Mouse (Mus musculus) heart, embryonic 15.5 days (tissue): Measurements from ENCODE around the gene Slc35b3. TPM values are rescaled to one million over a fixed set of nuclear protein-coding genes. Genes with fewer than 3 reads are reported as not detected.

ENCODE experiments used
- ATAC-seq: fragments of 200-750 bp; cut with Nextera tagmentation; replicated peaks from 2 replicates; pipeline ENCODE4 v1.8.0; 2017; ENCODE audit warnings: low read depth, moderate TSS enrichment; ENCODE audit not compliant: insufficient number of reproducible peaks, insufficient read depth, low FRiP score
- H3K27ac ChIP-seq: fragments of 300-500 bp; sonication (generic); 2 replicates; pipeline ENCODE4 v1.5.1; 2015; ENCODE audit warnings: mild to moderate bottlenecking, inconsistent platforms
- H3K27me3 ChIP-seq: fragments of 300-500 bp; sonication (generic); 2 replicates; pipeline ENCODE4 v1.6.1; 2015; ENCODE audit warnings: inconsistent platforms
- H3K36me3 ChIP-seq: fragments of 300-500 bp; sonication (generic); 2 replicates; pipeline ENCODE4 v1.6.1; 2015; ENCODE audit warnings: mild to moderate bottlenecking, inconsistent platforms
- H3K4me1 ChIP-seq: fragments of 300-500 bp; sonication (generic); replicated peaks from 2 replicates; pipeline ENCODE4 v1.6.1; 2015; ENCODE audit warnings: inconsistent platforms
- H3K4me2 ChIP-seq: fragments of 300-500 bp; sonication (generic); 2 replicates; pipeline ENCODE4 v1.6.1; 2015; ENCODE audit warnings: inconsistent platforms, mild to moderate bottlenecking, moderate library complexity
- H3K4me3 ChIP-seq: fragments of 300-500 bp; sonication (generic); 2 replicates; pipeline ENCODE4 v1.5.1; 2015; ENCODE audit warnings: mild to moderate bottlenecking, inconsistent platforms
- H3K9ac ChIP-seq: fragments of 300-500 bp; sonication (generic); 2 replicates; pipeline ENCODE4 v1.6.1; 2015; ENCODE audit warnings: mild to moderate bottlenecking, inconsistent platforms
- H3K9me3 ChIP-seq: fragments of 300-500 bp; sonication (generic); replicated peaks from 2 replicates; pipeline ENCODE4 v1.6.1; 2016; ENCODE audit warnings: inconsistent platforms
- WGBS: fragments of 180-500 bp; shearing (Covaris S2); methylation state at CpG from one replicate; pipeline ENCODE4 v1.1.7; 2015; ENCODE audit warnings: mixed read lengths; 5-methylcytosine and 5-hydroxymethylcytosine counted together
- polyA plus RNA-seq: library from polyadenylated mRNA; unstranded; fragments of >200 nt; fragmentation: Nextera tagmentation; extraction: Ambion mirVana; gene quantifications from 2 replicates; pipeline ENCODE4 v1.2.1, GENCODE M21; 2015

The Slc35b3 gene
- polyA plus RNA-seq, result 20.6 and 22.7 TPM in 2 replicates

DNA sequence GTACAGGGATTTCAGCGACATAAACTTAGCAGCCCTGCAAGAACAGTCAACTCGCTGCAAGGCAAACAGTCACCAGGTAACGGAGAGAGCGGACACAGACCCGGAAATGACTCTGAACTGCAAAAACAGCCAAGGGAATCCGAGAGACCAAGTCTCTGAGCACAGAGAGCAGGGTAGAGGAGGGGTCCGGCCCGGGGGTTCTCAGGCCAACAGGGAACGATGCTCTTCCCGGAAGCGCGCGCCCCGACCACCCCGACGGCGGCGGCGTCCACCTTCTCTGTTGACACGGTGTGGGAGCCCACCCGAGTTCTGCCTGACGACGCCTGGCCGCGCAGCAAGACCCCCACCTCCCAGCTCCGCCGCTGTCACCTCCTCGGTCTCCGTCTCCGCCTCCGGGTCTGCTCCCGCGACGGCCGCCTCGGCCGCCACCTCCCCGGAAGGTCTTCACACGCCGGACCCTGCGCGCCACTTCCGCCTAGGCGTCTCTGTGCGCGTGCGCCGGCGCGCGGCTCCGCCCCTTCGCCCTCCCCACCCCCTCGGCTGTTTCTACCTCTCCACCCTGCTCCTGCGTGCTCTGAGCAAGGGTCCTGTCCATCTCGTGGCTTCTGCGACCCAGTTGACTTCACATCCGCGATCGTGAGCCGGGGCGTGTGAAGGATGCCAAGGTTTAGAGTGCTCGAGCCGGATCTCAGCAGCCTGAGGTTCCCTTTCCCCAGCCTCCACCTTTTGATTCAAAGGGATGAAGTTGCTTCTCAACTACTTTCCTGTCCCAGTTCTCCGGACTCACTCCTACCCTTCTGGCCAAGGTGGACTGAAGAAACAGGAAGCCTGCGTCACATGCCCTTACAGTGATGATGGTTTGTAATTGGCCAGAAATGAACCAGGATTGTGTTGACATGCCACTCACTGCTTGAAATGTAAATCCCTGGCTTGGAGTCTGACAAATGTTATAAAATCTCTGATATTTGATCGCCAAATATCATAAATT, at the start of gene Slc35b3:
Gene Slc35b3 (minus strand): TSS at position 813 of the 988 bp plus-strand sequence.
- no peaks in the 10 kb centered on the region for H3K9me3 ChIP-seq
- ATAC-seq, result peak; percentile 94
- H3K27me3 ChIP-seq, result no peaks in the 10 kb centered on the region
- 1% methylated on average over 67 of the region's 67 CpGs for WGBS
- H3K36me3 ChIP-seq, result peaks cover 5% of the 10 kb centered on the region; the same call in 1 of the 2 replicates
- H3K9ac ChIP-seq, result peak within 1 kb of the TSS; percentile 82
- peaks cover 14% of the 10 kb centered on the region for H3K4me1 ChIP-seq
- peak within 1 kb of the TSS; percentile 85 for H3K4me2 ChIP-seq
- H3K4me3 ChIP-seq, result peak within 1 kb of the TSS; percentile 95
- H3K27ac ChIP-seq, result peak within 1 kb of the TSS; percentile 84

DNA sequence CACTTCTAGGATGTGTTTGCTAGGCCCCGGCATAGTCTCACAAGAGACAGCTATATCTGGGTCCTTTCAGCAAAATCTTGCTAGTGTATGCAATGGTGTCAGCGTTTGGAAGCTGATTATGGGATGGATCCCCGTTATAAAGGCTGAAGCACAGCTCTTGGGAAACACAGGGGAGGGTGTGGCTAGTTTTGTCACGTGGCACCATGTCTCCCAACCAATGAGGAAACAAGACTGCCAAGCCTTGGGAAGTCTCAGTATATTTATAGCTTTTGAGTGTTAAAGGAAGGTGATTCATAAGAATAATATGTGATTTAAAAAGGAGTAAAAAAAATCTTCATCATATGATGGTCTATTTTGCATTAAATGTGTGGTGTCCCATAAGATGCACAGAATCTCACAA, 49.6 kb upstream of the Slc35b3 start:
- H3K9me3 ChIP-seq, result no peaks in the 10 kb centered on the region
- no peaks in the 10 kb centered on the region for H3K36me3 ChIP-seq
- H3K27ac ChIP-seq, result no peak overlapping the region
- no peaks in the 10 kb centered on the region for H3K27me3 ChIP-seq
- H3K4me1 ChIP-seq, result peaks cover 5% of the 10 kb centered on the region
- H3K4me2 ChIP-seq, result no peak overlapping the region
- no peak overlapping the region for H3K4me3 ChIP-seq
- no peak overlapping the region for H3K9ac ChIP-seq
- WGBS, result 62% methylated on average over 4 of the region's 4 CpGs
- ATAC-seq, result no peak

DNA sequence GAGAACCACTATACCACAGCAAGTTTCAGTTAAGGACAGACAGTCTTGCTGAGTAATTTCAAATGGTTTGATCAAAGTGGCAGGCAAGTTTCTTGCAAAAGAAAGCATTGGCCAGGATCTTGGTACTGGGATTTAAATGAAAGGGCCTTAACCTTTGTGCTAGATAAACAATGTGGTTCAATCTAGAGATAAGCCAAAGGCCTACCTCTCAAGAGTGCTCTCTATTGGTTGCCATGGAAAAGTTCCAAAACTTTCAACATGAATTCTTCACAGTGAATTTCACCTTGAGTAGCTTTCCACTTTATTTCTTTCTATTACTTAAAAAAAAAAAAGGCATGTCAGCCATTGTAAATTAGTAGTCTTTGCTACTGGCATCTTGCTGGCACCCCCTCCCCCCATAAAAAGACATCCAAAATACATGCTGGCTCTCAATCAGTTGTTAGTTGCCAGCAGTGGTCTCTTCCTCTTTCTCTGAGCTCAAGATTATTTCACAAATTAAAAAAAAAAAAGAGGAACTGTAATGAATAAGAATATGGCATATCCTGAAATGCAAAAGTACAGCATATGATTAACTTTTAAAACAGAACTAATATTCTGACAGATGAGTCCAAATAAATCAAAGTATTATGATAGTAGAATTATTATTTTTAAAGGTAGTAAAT, 42.6 kb upstream of the Slc35b3 start:
- Histone ChIP-seq H3K27ac (no peak overlapping the region), H3K9ac (no peak overlapping the region), H3K36me3 (no peaks in the 10 kb centered on the region), H3K4me3 (no peak overlapping the region), H3K9me3 (no peaks in the 10 kb centered on the region), H3K4me1 (no peaks in the 10 kb centered on the region; the same call in 1 of the 2 replicates), H3K27me3 (no peaks in the 10 kb centered on the region), H3K4me2 (no peak overlapping the region)
- ATAC-seq, result no peak

DNA sequence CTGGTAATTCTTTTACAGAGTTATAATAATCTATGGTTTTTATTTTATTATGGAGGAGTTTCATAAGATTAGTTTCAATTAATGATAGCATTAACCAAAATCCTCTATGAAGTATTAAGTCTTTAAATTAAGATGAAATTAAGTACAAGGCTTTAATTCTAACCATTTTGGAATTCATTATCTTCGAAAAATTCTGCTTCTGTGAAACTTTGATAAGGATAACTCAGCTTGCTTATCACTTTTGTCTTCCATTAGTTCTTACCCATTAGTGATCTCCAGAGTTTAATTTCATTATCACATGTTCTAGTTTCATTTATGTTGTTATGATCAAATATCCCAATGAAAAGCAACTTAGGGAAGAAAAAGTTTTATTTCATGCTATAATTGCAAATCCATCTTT, 41.7 kb upstream of the Slc35b3 start:
- Histone ChIP-seq H3K36me3 (no peaks in the 10 kb centered on the region), H3K4me3 (no peak overlapping the region), H3K9me3 (no peaks in the 10 kb centered on the region), H3K27ac (no peak overlapping the region), H3K4me1 (no peaks in the 10 kb centered on the region; the same call in 1 of the 2 replicates), H3K9ac (no peak overlapping the region), H3K27me3 (no peaks in the 10 kb centered on the region), H3K4me2 (no peak overlapping the region)
- ATAC-seq, result no peak
- 75% methylated on average over 1 of the region's 1 CpGs for WGBS

DNA sequence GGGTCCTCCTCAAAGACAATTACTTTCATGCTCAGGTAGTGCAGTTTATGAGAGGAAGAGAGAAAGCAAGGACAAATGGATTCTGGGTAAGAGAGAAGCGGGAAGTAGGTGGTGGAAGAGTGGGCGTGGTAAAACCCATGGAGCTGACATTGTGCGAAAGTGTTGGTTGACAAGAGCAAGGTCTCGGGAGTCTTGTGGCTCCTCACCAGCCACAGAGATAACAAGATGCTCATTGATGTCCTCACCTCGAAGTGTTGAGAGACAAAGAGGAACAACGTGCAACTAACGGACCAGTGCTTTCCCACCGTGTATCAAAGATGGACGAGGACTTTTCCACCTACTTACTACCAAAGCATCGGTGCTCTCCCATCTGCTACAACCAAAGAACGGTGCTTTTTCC, 40.8 kb upstream of the Slc35b3 start:
- WGBS, result 37% methylated on average over 11 of the region's 11 CpGs
- Histone ChIP-seq H3K4me3 (no peak overlapping the region), H3K4me1 (no peaks in the 10 kb centered on the region; the same call in 1 of the 2 replicates), H3K27ac (no peak overlapping the region), H3K4me2 (no peak overlapping the region), H3K9ac (no peak overlapping the region), H3K27me3 (no peaks in the 10 kb centered on the region), H3K36me3 (no peaks in the 10 kb centered on the region), H3K9me3 (no peaks in the 10 kb centered on the region)
- ATAC-seq, result peak; percentile 75; the same call in 1 of the 2 replicates

DNA sequence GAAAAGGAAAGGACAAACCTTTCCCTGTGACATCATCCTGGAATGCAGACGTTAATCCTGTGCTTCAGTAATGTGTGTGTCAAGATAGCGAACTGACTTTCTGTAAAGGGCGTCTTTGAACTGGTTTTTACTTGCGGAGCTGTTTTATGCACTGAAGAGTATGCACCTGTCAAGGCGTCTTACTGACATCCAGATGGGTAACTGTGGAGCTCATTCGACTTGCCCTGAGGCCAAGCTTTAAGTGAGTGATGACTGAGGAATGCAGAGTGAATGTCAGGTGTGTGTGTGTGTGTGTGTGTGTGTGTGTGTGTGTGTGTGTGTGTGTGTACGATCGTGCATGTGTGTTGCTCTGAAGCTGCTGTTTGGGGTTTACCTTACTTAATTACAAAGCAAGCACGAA, 38.3 kb upstream of the Slc35b3 start:
- H3K9me3 ChIP-seq, result no peaks in the 10 kb centered on the region
- no peak overlapping the region for H3K27ac ChIP-seq
- no peak overlapping the region for H3K9ac ChIP-seq
- H3K4me1 ChIP-seq, result no peaks in the 10 kb centered on the region; the same call in 1 of the 2 replicates
- 42% methylated on average over 9 of the region's 9 CpGs for WGBS
- no peaks in the 10 kb centered on the region for H3K36me3 ChIP-seq
- no peaks in the 10 kb centered on the region for H3K27me3 ChIP-seq
- no peak overlapping the region for H3K4me2 ChIP-seq
- ATAC-seq, result no peak
- H3K4me3 ChIP-seq, result no peak overlapping the region

DNA sequence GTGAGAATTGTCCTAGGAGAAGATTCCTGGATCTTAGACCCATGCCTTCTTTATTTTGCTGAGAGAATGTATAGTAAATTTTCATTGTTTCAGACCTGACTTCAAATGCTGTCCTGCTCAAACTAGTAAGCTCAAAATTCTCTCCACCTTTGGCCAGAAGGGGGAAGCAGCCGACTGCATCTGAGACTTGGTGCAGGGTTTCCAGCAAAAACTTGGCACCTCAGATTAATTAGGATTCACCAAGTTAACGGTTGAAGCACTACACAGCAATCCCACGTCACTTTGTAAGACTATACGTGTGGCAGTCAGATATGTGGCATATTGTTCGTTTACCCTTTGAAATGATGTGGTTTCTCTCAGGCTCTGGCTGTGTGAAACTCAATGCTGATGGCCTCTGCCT, 31.9 kb upstream of the Slc35b3 start:
- whole genome bisulfite sequencing, result 19% methylated on average over 5 of the region's 5 CpGs
- Histone ChIP-seq H3K27ac (no peak overlapping the region), H3K4me2 (no peak overlapping the region), H3K27me3 (no peaks in the 10 kb centered on the region), H3K9ac (no peak overlapping the region), H3K36me3 (no peaks in the 10 kb centered on the region), H3K4me3 (no peak overlapping the region), H3K9me3 (no peaks in the 10 kb centered on the region), H3K4me1 (no peaks in the 10 kb centered on the region)
- ATAC-seq, result no peak

DNA sequence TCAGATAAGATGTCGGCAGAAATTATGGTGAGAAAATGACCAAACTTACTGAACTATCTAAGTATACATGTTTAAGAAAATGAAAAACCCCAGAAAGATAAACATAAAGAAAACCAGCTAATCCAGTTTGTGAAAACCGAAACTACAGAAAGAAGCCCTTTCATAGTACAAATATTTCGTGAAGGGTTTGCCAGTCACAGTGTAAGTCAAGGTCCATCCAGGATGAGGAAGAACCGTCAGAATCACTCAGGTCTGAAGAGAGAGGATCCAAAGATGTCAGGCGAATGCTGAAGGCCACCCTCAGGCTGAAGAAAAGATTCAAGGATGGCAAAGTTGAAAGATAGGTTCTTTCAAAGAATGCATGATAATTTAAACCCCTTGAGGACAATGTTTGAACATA, 23.1 kb upstream of the Slc35b3 start:
- no peak overlapping the region for H3K9ac ChIP-seq
- ATAC-seq, result no peak
- no peaks in the 10 kb centered on the region for H3K27me3 ChIP-seq
- WGBS, result 71% methylated on average over 5 of the region's 5 CpGs
- H3K27ac ChIP-seq, result no peak overlapping the region
- no peaks in the 10 kb centered on the region for H3K9me3 ChIP-seq
- no peaks in the 10 kb centered on the region for H3K4me1 ChIP-seq
- no peaks in the 10 kb centered on the region for H3K36me3 ChIP-seq
- H3K4me3 ChIP-seq, result no peak overlapping the region
- H3K4me2 ChIP-seq, result no peak overlapping the region

DNA sequence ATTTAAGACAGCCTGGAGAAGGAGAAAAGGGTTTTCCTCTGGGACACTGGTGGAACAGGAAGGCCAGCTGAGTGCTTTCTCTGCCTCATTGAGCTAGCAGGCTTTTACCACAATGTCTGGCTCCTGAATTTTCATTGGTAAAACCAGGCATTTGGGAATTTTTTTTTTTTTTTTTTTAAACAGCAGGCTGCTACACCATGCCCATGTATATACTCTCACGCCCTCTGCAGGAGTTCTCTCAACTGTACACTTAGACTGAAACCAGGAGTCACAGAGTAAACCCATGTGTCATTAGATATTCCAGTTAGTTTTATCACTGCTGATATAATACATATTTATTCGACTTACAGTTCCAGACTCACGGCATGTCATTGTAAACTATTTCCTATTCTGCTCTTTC, 20.2 kb upstream of the Slc35b3 start:
- no peak for ATAC-seq
- 71% methylated on average over 3 of the region's 3 CpGs for WGBS
- no peaks in the 10 kb centered on the region for H3K36me3 ChIP-seq
- H3K9me3 ChIP-seq, result no peaks in the 10 kb centered on the region
- no peaks in the 10 kb centered on the region for H3K4me1 ChIP-seq
- H3K4me2 ChIP-seq, result no peak overlapping the region
- no peak overlapping the region for H3K4me3 ChIP-seq
- H3K27me3 ChIP-seq, result no peaks in the 10 kb centered on the region
- no peak overlapping the region for H3K9ac ChIP-seq
- H3K27ac ChIP-seq, result no peak overlapping the region

DNA sequence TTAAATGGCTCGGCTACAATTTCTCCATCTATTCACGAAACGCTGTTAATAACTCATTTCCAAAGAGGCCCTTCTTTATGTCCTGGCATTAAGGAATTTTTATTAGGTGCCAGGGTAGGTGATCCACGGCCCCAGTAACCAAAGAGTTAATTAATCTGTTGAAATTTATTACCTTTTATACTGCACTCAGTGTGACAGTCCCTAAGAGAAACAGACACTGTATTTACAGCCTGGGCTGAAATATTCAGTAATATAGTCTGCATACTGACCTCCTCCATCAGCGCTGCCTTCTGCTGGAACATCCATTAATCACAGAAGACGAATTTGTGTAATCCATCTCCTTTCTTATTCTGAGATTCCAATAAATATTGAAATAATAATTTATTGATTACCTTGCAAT, 16.3 kb upstream of the Slc35b3 start:
- no peaks in the 10 kb centered on the region for H3K27me3 ChIP-seq
- H3K4me3 ChIP-seq, result no peak overlapping the region
- no peak overlapping the region for H3K27ac ChIP-seq
- WGBS, result 78% methylated on average over 6 of the region's 6 CpGs
- H3K9me3 ChIP-seq, result no peaks in the 10 kb centered on the region
- no peak overlapping the region for H3K9ac ChIP-seq
- no peak overlapping the region for H3K4me2 ChIP-seq
- H3K4me1 ChIP-seq, result no peaks in the 10 kb centered on the region
- no peak for ATAC-seq
- H3K36me3 ChIP-seq, result no peaks in the 10 kb centered on the region

DNA sequence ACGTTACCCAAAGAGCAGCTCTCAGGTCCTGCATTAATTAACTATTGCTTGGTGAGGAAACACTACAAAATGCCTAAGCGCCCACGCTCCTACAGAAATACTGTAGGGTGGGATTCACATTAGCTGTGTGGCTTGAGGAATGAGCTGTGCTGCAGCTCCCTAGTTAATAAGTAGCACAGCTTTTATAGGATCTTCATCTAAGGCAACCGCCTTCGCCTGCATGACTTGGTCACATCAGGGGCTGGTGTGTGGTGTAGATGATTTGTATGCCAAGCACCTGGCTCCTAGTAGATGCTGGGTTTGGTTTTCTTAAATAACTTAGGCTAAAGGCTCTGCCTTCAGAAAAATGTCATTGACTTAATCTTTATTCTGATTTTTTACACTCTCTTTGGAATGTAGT, 15.2 kb upstream of the Slc35b3 start:
- Histone ChIP-seq H3K9me3 (no peaks in the 10 kb centered on the region), H3K9ac (no peak overlapping the region), H3K4me3 (no peak overlapping the region), H3K27me3 (no peaks in the 10 kb centered on the region), H3K36me3 (no peaks in the 10 kb centered on the region), H3K27ac (no peak overlapping the region), H3K4me1 (no peaks in the 10 kb centered on the region), H3K4me2 (no peak overlapping the region)
- 89% methylated on average over 5 of the region's 5 CpGs for WGBS
- ATAC-seq, result no peak
